Mouse (Mus musculus) Muller cell, postnatal 12 days (primary cell): ENCODE measurements at regions not wholly inside any gene's neighbourhood (a gene's known extent, or its start where the extent isn't known, plus 50 kb on each side); places are given as distances from the start of the nearest gene placed in this dataset.
"Not testable (repeated sequence)": the region's sequence is repeated elsewhere in the genome, so short reads cannot be mapped to it uniquely, and the experiment has no call there.

Experiments
- DNase-seq: peaks from one replicate; pipeline ENCODE4 v3.0.0-alpha.2; 2015; ENCODE audit errors: inconsistent ontology term

GRCm38 (mm10) chr17:31732176-31732880, 54.7 kb downstream of the Cryaa start:
- no peak for DNase-seq

DNA sequence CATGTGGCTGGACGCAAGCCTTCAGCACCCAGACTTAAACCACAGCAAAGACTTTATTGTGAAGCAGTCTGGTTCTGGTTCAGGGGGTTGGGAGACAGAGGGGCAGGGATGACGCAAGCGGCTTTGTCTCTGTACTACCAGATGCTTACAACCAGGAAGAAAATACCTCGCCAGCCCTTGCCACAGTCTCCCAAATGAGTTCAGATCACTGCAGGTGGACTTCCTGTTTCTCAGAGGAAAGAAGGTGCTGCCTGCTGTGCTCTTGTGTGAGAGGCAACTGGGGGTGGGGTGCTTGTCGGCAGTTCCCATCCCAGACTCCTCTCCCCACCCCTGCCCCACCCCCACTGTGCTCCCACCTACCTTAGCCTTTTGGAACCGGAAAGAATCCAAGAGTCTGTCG, 56.9 kb downstream of the Cryaa start:
- DNase-seq, result no peak

- DNase-seq, result no peak
Measured at GRCm38 (mm10) chr17:31736716-31737115, 59.1 kb downstream of the Cryaa start.

DNA sequence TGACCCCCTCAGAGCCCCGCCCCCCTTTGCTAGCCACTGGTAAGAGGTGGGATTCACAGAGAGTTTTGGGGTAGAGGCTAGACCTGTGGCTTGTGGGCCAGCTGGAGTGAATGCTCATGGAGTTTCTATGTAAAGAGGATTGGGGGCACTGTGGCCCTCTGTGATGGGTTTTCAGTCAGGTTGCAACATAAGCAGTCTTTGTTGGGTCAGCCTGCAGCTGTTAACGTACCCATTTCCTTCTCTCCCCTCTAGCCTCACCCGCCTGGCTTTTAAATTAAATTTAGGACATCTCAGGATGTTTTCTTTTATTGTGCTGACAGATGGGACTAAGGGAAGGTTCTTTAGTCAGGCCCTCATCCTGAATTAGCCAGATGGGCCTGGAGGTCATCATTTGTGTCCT, 60.6 kb downstream of the Cryaa start:
- no peak for DNase-seq

GRCm38 (mm10) chr17:31739586-31739985, 62.0 kb downstream of the Cryaa start:
- no peak for DNase-seq

- no peak for DNase-seq
Measured at GRCm38 (mm10) chr17:31740059-31740458, 62.5 kb downstream of the Cryaa start.

GRCm38 (mm10) chr17:31743656-31744055, 66.0 kb downstream of the Cryaa start:
- DNase-seq, result no peak

DNA sequence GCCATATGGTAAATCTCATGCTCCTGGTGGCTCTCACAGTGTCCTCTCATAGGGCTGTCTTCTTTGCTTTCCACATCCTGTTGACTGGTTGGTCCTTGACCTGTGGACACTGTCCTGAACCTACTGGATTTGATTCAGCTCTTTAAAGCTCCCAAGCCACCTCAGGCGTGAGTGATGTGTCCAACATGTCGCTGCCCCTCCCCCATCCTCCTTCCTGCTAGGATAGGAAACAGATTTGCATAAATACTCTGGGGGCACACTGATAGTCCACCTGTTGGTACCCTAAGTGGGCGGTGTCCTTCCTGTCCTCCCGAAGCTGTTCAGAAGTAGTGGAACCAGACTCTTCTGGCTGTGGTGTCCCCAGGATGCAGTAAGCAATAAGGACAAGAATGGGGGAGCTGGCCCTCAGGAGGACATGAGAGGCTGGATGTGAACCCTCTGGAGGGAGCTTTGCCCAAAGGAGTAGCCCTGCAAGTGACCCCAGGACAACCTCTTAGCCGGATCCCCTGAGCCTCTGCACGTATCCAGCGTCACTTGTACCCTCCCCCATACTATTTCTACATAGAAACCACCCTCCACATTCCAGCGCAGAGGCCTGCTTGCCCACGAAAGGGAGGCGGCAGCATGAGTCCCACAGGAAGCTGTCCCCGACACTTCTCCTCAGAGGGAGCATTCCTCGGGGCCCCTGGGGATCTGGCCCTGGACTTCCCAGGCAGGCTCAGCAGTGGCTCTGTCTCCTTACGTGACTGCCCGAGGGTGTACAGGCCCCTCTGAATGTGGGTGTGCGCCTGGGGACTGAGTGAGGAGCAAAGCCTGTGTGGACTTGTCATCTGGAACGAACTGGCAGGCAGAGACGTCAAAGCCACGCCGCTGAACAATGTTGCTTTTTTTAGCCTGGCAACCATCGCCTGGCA, 68.8 kb downstream of the Cryaa start:
- peak; percentile 89 for DNase-seq

- no peak for DNase-seq
Measured at GRCm38 (mm10) chr17:31747563-31747962, 70.0 kb downstream of the Cryaa start.

DNA sequence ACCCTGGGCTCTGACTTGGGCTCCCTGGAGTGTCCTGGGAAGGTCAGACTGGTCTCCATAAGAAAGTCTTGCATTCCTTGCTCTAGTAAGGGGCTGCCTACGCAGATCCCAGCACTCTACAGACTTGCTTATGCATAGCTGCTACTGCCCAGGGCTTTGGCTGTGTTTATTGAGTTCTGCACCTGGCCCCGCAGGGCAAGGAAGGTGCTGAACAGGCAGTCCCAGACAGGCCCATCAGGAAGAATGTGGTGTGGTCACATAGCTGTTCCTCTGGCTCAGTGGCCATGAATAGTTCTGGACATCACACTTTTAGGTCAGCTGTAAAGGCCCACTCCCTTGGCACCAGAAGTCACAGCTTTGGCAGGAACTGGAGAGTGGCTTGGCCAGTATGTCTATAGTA, 70.6 kb downstream of the Cryaa start:
- peak; percentile 75 for DNase-seq

DNA sequence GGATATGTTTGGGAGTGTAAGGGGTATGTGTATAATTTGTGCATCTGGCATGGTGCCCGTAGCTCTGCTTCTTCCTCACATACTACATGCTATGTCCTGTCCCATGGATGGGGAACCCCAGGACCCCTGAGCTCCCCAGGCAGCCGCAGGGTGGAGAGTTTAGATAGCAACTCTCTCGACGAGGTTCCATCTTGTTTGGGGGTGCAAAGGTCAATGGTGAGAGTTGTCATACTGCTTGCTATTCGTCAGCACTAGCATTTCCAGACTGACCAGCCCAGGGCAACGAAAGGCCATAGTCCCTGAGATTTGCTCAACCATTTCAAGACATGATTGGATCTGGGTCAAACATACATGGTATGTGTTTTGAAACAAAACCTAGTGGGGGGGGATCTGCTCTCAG, 71.4 kb downstream of the Cryaa start:
- DNase-seq, result no peak

DNA sequence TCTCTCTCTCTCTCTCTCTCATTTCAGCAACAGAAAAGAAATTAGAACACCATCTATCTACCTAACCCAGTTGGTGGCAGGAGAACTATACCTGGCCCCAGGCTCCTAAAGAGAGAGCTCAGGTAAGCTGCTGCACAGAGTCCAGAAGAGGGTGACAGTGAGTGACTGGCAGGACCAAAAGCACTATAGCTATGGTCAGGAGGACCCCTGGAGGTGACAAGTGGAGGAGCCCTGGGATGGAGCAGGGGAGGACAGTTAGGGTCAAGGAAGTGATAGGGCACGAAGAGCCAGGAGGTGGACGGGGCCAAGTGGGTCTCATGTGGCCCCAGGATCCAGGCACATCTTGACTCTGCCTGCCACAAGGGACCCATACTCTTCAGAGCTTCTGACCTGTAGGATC, 73.7 kb downstream of the Cryaa start:
- no peak for DNase-seq

- DNase-seq, result no peak
Measured at GRCm38 (mm10) chr17:31753113-31753858, 75.7 kb downstream of the Cryaa start.

DNA sequence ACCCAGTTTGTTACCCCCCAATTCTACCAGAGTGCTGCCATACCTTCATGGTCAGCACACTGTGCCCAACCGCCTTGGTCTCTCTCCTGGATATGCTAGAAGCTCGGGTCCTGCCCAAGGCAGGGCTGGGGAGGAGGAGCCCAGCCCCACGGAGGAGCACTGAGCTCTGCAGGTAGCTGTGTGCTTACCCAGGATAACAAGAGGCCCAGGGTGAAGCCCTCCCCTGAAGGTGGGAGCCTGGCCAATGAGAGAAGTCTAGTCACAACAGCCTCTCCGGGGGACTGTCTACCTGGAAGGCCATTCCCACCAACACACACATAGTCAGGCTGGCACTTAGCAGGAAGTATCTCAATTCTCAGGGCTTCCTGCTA, 76.2 kb downstream of the Cryaa start:
- no peak for DNase-seq

DNA sequence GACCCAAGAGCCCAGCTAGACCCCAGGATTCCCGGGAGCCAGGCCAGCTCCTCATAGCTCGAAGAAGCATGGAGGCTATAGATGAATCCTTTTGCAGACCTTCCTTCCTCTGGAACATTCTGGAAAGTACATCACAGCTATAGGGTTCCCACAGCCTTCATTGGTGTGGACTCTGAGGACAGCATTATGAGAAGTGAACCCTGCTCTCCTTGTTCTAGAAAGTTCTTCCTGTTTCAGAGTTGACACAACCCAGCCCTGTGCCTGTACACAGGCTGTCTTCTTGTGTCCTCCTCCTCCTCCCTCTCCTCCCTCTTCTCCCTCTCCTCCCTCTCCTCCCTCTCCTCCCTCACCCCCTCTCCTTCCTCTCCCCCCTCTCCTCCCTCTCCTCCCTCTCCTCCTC, 82.9 kb downstream of the Cryaa start:
- DNase-seq, result no peak

GRCm38 (mm10) chr17:31763078-31763477, 85.5 kb downstream of the Cryaa start:
- no peak for DNase-seq

DNA sequence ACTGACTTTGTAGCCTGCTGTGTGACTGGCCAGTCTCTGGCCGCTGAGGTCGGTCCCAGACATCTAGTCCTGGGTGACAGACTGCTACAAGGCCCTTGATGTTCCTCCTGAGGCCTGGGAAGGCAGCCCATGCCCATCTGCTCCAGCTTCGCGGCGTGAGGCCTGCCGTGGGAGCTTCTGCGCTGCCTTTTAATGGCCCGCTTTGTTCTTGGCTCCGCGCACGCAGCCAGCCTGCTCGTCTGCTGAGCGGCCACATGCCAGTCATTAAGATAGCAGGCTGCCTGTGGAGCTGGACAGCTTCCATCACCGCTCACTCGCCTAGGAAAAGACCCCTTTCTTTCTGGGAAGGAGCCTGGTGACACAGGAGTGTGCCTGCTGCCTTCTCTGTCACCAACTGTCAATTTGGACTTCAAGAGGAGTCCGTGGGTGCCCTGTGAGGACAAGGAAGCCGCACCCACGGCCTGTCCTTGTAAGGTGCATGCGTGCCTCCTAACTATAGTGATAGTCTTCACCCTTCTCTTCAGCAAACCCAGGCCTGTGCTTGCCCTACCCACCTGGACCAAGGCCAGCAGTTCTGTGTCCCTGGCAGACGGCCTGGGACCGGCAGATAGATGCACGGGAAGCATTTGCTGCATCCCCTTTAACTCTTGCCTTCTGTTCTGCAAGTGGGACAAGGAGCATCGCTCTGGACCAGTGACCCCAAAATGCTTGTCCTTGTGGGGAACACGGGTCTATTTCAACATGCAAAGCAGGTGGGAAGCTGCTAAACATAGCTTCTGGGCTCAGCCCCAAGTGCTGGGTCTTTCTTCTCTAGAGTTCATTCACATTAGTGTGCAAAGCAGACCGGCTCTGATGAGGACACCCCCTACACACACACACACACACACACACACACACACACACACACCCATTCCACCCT, 88.6 kb downstream of the Sik1 start:
- DNase-seq, result peak; percentile 86

GRCm38 (mm10) chr17:31772201-31772820, 83.3 kb downstream of the Sik1 start:
- DNase-seq, result no peak

DNA sequence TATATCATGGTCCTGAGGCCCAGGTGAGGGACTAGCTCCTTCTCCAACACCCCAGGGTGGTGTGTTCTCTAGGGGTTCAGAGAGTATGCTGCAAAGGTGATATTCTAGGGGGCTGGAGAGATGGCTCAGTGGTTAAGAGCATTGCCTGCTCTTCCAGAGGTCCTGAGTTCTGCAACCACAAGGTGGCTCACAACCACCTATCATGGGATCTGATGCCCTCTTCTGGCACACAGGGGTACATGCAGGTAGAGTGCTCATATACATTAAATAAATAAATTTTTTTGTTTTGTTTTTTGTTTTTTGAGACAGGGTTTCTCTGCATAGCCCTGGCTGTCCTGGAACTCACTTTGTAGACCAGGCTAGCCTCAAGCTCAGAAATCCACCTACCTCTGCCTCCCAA, 81.7 kb downstream of the Sik1 start:
- DNase-seq, result not testable (repeated sequence)

- DNase-seq, result no peak
Measured at GRCm38 (mm10) chr17:31775037-31775436, 80.6 kb downstream of the Sik1 start.

GRCm38 (mm10) chr17:31775966-31776365, 79.6 kb downstream of the Sik1 start:
- DNase-seq, result no peak
